Mouse (Mus musculus): ENCODE results near the gene Scrn3. TPM values are rescaled to one million over a fixed set of nuclear protein-coding genes. Genes with fewer than 3 reads are reported as not detected.
A peak's percentile ranks its signal among the peaks of the same experiment; 100 is the strongest.

Scrn3 gene
- polyA plus RNA-seq, 1 experiment from 2014 or later, result 27.9 TPM

DNA sequence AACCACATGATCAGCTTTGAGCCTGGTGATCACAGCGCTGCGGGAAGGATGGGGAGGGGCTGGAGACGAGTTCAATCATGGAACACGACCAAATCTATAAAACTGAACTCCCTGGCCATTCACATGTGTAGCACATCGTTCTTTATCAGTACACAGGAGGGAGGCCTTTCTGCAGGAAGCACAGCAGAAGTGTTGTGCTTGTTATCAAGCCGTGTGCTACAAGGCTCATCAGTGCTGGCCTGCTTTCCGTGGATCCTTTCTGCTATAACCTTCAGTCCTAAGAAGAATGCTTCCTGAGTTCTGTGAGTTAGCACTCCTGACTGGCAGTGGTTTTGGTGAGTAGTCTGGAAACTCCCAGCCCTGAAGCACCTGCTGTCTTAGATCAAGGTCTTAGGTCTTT is 17.4 kb upstream of the Scrn3 start:
- no peak; the same call in 1 of the 2 replicates for ATAC-seq (ENCODE audit: insufficient read depth)
- no peak overlapping the region for H3K9ac ChIP-seq
- H3K4me2 ChIP-seq, result no peak overlapping the region
- no peaks in the 10 kb centered on the region for H3K27me3 ChIP-seq
- 39% methylated on average over 7 of the region's 7 CpGs for WGBS (ENCODE audit: insufficient replicate concordance)
- H3K4me1 ChIP-seq (replicated peaks), result peaks cover 28% of the 10 kb centered on the region
- H3K9me3 ChIP-seq (replicated peaks), result no peaks in the 10 kb centered on the region
- H3K27ac ChIP-seq (replicated peaks), result no peak overlapping the region
- H3K4me3 ChIP-seq (replicated peaks), result no peak overlapping the region
- H3K36me3 ChIP-seq (replicated peaks), result peaks cover 77% of the 10 kb centered on the region

DNA sequence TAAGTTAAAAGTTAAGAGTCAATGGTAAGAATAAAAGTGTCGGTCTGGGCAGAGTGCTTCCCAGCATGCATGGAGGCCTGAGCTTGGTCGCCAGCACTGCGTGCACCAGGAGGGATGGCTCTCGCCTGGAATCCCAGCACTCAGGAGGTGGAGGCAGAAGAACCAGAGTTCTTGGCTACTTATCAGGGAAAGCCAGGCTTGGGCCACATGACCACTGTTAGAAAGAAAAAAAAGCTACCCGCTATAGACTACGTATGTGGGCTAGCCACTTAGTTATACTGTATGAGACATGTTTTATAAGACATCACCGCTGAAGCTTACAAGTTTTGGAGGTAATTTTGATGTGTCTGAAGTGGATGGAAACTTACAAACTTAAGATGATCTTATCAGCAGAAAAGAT is 14.2 kb upstream of the Scrn3 start:
- peak overlapping the region; percentile 15; the same call in 1 of the 2 replicates for H3K27ac ChIP-seq (replicated peaks)
- peak; percentile 23; the same call in 1 of the 2 replicates for ATAC-seq (ENCODE audit: insufficient read depth)
- no peaks in the 10 kb centered on the region for H3K9me3 ChIP-seq (replicated peaks)
- peaks cover 73% of the 10 kb centered on the region for H3K36me3 ChIP-seq (replicated peaks)
- 64% methylated on average over 7 of the region's 7 CpGs for WGBS (ENCODE audit: insufficient replicate concordance)
- H3K4me3 ChIP-seq (replicated peaks), result no peak overlapping the region
- no peaks in the 10 kb centered on the region for H3K27me3 ChIP-seq
- H3K9ac ChIP-seq, result no peak overlapping the region
- H3K4me1 ChIP-seq (replicated peaks), result peaks cover 54% of the 10 kb centered on the region
- no peak overlapping the region for H3K4me2 ChIP-seq

DNA sequence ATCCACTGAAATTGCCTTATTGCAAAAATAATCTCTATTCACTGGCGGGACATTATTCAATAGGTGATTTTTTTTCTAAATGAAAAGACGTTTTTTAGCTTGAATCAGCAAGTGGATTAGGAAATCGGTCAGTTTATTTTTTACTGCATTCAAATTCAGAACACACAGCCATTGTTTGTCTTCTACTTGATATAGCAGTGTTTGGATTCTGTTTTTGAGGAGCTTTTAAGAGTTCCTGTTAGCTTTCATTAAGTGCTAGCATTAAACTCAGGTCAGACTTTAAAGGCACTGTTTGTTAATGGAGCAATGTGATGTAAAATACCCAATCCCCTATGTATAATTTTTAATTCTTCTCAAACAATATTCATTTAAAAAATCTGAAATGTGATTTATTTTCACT is 13.6 kb upstream of the Scrn3 start:
- ATAC-seq (ENCODE audit: insufficient read depth), result no peak
- H3K36me3 ChIP-seq (replicated peaks), result peaks cover 77% of the 10 kb centered on the region
- H3K27ac ChIP-seq (replicated peaks), result no peak overlapping the region
- H3K4me3 ChIP-seq (replicated peaks), result no peak overlapping the region
- no peak overlapping the region for H3K4me2 ChIP-seq
- WGBS (ENCODE audit: insufficient replicate concordance), result 59% methylated on average over 3 of the region's 3 CpGs
- H3K27me3 ChIP-seq, result no peaks in the 10 kb centered on the region
- H3K9ac ChIP-seq, result no peak overlapping the region
- H3K9me3 ChIP-seq (replicated peaks), result no peaks in the 10 kb centered on the region
- peaks cover 57% of the 10 kb centered on the region for H3K4me1 ChIP-seq (replicated peaks)

GRCm38 (mm10) chr2:73301979-73302378 is 10.4 kb upstream of the Scrn3 start:
- H3K36me3 ChIP-seq (replicated peaks), result peaks cover 81% of the 10 kb centered on the region
- no peaks in the 10 kb centered on the region for H3K9me3 ChIP-seq (replicated peaks)
- 16% methylated on average over 1 of the region's 1 CpGs for WGBS (ENCODE audit: insufficient replicate concordance)
- H3K27ac ChIP-seq (replicated peaks), result peak overlapping the region; percentile 78
- H3K4me1 ChIP-seq (replicated peaks), result peaks cover 48% of the 10 kb centered on the region
- ATAC-seq (ENCODE audit: insufficient read depth), result peak; percentile 88
- no peak overlapping the region for H3K9ac ChIP-seq
- H3K4me3 ChIP-seq (replicated peaks), result no peak overlapping the region
- H3K4me2 ChIP-seq, result peak overlapping the region; percentile 50
- H3K27me3 ChIP-seq, result no peaks in the 10 kb centered on the region

DNA sequence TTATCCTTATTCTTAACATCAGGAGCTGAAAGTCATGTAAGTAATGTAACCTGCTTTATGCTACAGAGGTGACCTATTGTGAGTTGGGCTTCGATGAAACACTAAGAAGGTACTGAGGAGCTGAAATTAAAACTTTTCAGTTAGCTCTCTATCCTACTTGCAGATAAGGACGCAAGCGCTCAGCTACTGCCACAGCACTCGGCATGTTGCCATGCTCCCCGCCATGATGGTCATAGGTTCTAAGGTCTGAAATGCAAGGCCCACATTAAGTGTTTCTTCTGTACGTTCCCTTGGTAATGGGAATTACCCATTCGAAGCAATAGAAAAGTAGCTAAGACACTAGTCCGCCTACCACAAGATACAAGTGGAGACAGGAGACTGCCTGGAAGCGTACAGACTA is 9.7 kb upstream of the Scrn3 start:
- H3K9me3 ChIP-seq (replicated peaks), result no peaks in the 10 kb centered on the region
- H3K9ac ChIP-seq, result no peak overlapping the region
- H3K36me3 ChIP-seq (replicated peaks), result peaks cover 82% of the 10 kb centered on the region
- no peak for ATAC-seq (ENCODE audit: insufficient read depth)
- peaks cover 45% of the 10 kb centered on the region for H3K4me1 ChIP-seq (replicated peaks)
- no peak overlapping the region for H3K4me3 ChIP-seq (replicated peaks)
- peak overlapping the region; percentile 78 for H3K27ac ChIP-seq (replicated peaks)
- no peaks in the 10 kb centered on the region for H3K27me3 ChIP-seq
- 68% methylated on average over 9 of the region's 9 CpGs for WGBS (ENCODE audit: insufficient replicate concordance)
- no peak overlapping the region for H3K4me2 ChIP-seq

GRCm38 (mm10) chr2:73304506-73304905 is 7.9 kb upstream of the Scrn3 start:
- ATAC-seq (ENCODE audit: insufficient read depth), result no peak
- H3K9me3 ChIP-seq (replicated peaks), result no peaks in the 10 kb centered on the region
- no peak overlapping the region for H3K4me3 ChIP-seq (replicated peaks)
- peaks cover 32% of the 10 kb centered on the region for H3K4me1 ChIP-seq (replicated peaks)
- no peaks in the 10 kb centered on the region for H3K27me3 ChIP-seq
- WGBS (ENCODE audit: insufficient replicate concordance), result 88% methylated on average over 5 of the region's 5 CpGs
- no peak overlapping the region for H3K9ac ChIP-seq
- no peak overlapping the region for H3K27ac ChIP-seq (replicated peaks)
- no peak overlapping the region for H3K4me2 ChIP-seq
- peaks cover 84% of the 10 kb centered on the region for H3K36me3 ChIP-seq (replicated peaks)

DNA sequence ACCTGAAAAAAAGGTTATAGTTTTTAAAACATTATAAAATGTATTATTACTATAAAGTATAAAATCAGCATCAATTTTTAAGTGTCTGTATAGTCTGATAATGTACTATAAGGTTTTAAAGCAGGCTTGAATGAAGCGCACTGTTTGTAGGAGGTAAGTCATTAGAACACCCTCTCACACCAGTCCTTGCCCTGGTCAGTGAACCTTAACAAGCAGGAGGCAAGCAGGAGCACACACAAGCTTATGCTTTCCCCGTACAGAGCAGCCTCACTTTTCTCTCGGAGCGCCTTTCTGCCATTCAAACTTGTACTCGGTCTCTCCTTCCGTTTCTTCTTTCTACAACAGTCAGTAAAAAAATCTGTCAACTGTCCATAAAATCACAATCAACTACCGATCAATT is 6.4 kb upstream of the Scrn3 start:
- Histone ChIP-seq H3K27ac (replicated peaks) (no peak overlapping the region), H3K36me3 (replicated peaks) (peaks cover 89% of the 10 kb centered on the region), H3K9me3 (replicated peaks) (no peaks in the 10 kb centered on the region), H3K4me3 (replicated peaks) (no peak overlapping the region), H3K4me1 (replicated peaks) (peaks cover 31% of the 10 kb centered on the region), H3K4me2 (no peak overlapping the region), H3K27me3 (no peaks in the 10 kb centered on the region), H3K9ac (no peak overlapping the region)
- 87% methylated on average over 7 of the region's 7 CpGs for WGBS (ENCODE audit: insufficient replicate concordance)
- ATAC-seq (ENCODE audit: insufficient read depth), result no peak

DNA sequence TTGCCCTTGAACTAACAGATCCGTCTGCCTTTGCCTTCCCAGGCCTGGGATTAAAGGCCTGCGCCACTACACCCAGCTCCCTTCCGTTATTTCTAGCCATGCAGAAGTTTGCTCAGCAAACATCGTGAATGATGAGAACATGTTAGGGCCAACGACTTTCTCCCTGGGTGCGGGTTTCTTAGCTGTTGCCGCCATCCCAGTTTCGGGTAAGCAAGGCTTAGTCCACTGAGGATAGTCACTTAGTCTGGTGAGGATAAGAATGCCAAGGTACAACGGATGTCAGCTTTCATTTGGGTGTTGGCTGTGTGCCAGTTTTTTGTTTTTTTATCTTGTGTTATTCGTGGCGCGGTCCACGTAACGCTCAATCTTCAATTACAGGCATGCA is 708 bp downstream of the Scrn3 start:
- ATAC-seq (ENCODE audit: insufficient read depth), result peak; percentile 43
- H3K27ac ChIP-seq (replicated peaks), result peak overlapping the region; percentile 97

GRCm38 (mm10) chr2:73314311-73314710 is 1.9 kb downstream of the Scrn3 start:
- Histone ChIP-seq H3K4me1 (replicated peaks) (peaks cover 28% of the 10 kb centered on the region), H3K27me3 (no peaks in the 10 kb centered on the region), H3K27ac (replicated peaks) (peak overlapping the region; percentile 97), H3K4me2 (peak overlapping the region; percentile 74), H3K9me3 (replicated peaks) (no peaks in the 10 kb centered on the region), H3K4me3 (replicated peaks) (peak overlapping the region; percentile 88), H3K36me3 (replicated peaks) (peaks cover 37% of the 10 kb centered on the region), H3K9ac (0 out of 2 replicates have a peak overlapping the region, but pooled peaks have one; percentile 76)
- 84% methylated on average over 3 of the region's 3 CpGs for WGBS (ENCODE audit: insufficient replicate concordance)
- ATAC-seq (ENCODE audit: insufficient read depth), result no peak

More for the DNA sequence above, 708 bp downstream of the Scrn3 start:
- H3K9me3 ChIP-seq (replicated peaks), result no peaks in the 10 kb centered on the region
- peak overlapping the region; percentile 76 for H3K9ac ChIP-seq
- peaks cover 28% of the 10 kb centered on the region for H3K4me1 ChIP-seq (replicated peaks)
- H3K4me3 ChIP-seq (replicated peaks), result peak overlapping the region; percentile 88
- peak overlapping the region; percentile 74 for H3K4me2 ChIP-seq
- no peaks in the 10 kb centered on the region for H3K27me3 ChIP-seq
- peaks cover 38% of the 10 kb centered on the region for H3K36me3 ChIP-seq (replicated peaks)
- 10% methylated on average over 14 of the region's 14 CpGs for WGBS (ENCODE audit: insufficient replicate concordance)

- whole genome bisulfite sequencing (ENCODE audit: insufficient replicate concordance), result 89% methylated on average over 9 of the region's 9 CpGs
- Histone ChIP-seq H3K9ac (no peak overlapping the region), H3K4me2 (no peak overlapping the region), H3K4me1 (replicated peaks) (peaks cover 17% of the 10 kb centered on the region), H3K9me3 (replicated peaks) (no peaks in the 10 kb centered on the region), H3K36me3 (replicated peaks) (peaks cover 38% of the 10 kb centered on the region), H3K4me3 (replicated peaks) (no peak overlapping the region), H3K27ac (replicated peaks) (no peak overlapping the region), H3K27me3 (no peaks in the 10 kb centered on the region)
- ATAC-seq (ENCODE audit: insufficient read depth), result no peak
Measured at GRCm38 (mm10) chr2:73317426-73317825, 5.0 kb downstream of the Scrn3 start.

- Histone ChIP-seq H3K4me2 (no peak overlapping the region), H3K27me3 (no peaks in the 10 kb centered on the region), H3K4me3 (replicated peaks) (no peak overlapping the region), H3K9me3 (replicated peaks) (no peaks in the 10 kb centered on the region), H3K9ac (no peak overlapping the region), H3K27ac (replicated peaks) (no peak overlapping the region), H3K4me1 (replicated peaks) (peaks cover 9% of the 10 kb centered on the region; the same call in 1 of the 2 replicates), H3K36me3 (replicated peaks) (peaks cover 48% of the 10 kb centered on the region)
- 82% methylated on average over 5 of the region's 5 CpGs for WGBS (ENCODE audit: insufficient replicate concordance)
- ATAC-seq (ENCODE audit: insufficient read depth), result no peak
Measured at GRCm38 (mm10) chr2:73319218-73319617, 6.8 kb downstream of the Scrn3 start.

DNA sequence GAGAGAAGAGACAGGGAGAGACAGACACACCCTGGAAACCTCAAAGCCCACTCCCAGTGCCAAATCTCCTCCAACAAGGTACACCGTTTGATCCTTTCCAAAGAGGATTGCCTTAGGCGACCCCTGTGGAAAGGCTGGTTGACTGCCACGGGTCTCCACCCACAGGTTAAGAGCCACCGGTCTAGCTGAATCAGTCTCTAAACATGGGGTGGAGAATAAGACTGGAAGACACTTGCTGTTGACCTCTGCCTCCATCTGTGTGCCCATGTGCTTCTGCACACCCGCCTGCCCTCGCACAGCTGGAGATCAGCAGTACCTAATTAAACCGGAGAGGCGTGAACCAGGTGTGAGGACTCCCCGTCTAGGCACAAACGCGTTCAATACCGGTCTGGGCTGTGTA is 10.6 kb downstream of the Scrn3 start:
- H3K36me3 ChIP-seq (replicated peaks), result peaks cover 45% of the 10 kb centered on the region
- 77% methylated on average over 12 of the region's 12 CpGs for WGBS (ENCODE audit: insufficient replicate concordance)
- H3K4me1 ChIP-seq (replicated peaks), result no peaks in the 10 kb centered on the region
- H3K9me3 ChIP-seq (replicated peaks), result no peaks in the 10 kb centered on the region
- H3K27me3 ChIP-seq, result no peaks in the 10 kb centered on the region
- no peak overlapping the region for H3K27ac ChIP-seq (replicated peaks)
- H3K4me3 ChIP-seq (replicated peaks), result no peak overlapping the region
- no peak overlapping the region for H3K9ac ChIP-seq
- no peak for ATAC-seq (ENCODE audit: insufficient read depth)
- no peak overlapping the region for H3K4me2 ChIP-seq
